Mouse (Mus musculus): ENCODE measurements around the gene Brd4. TPM values are rescaled to one million over a fixed set of nuclear protein-coding genes. Genes with fewer than 3 reads are reported as not detected.

The Brd4 gene
- total RNA-seq, 2 experiments from 2014 or later: 121 to 138 TPM

GRCm38 (mm10) chr17:32183017-32183416 lies 101.5 kb downstream of the Brd4 start:
- no peak for DNase-seq (ENCODE audit: extremely low spot score in 1 of 2, low spot score in 2 of 2)
- Histone ChIP-seq H3K4me3 (no peak overlapping the region), H3K27ac (no peak overlapping the region)
- TF ChIP-seq CTCF (IDR thresholded peaks at IDR 0.05): no peak
- intact Hi-C loops (cut with DNase I): no loop called here

GRCm38 (mm10) chr17:32179621-32180491 lies 104.7 kb downstream of the Brd4 start:
- H3K27ac ChIP-seq: no peak overlapping the region
- TF ChIP-seq CTCF (IDR thresholded peaks at IDR 0.05): no peak
- intact Hi-C loops (cut with DNase I): no loop called here
- DNase-seq (ENCODE audit: extremely low spot score in 1 of 2, low spot score in 2 of 2): no peak
- H3K4me3 ChIP-seq: no peak overlapping the region

- DNase-seq (ENCODE audit: extremely low spot score in 1 of 2, low spot score in 2 of 2): no peak
- intact Hi-C loops (cut with DNase I): no loop called here
- no peak for TF ChIP-seq CTCF (IDR thresholded peaks at IDR 0.05)
- Histone ChIP-seq H3K27ac (no peak overlapping the region), H3K4me3 (no peak overlapping the region)
Measured at GRCm38 (mm10) chr17:32176919-32177318, 107.6 kb downstream of the Brd4 start.

GRCm38 (mm10) chr17:32173166-32173565 lies 111.4 kb downstream of the Brd4 start:
- H3K27ac ChIP-seq: no peak overlapping the region
- intact Hi-C loops (cut with DNase I): no loop called here
- no peak for DNase-seq (ENCODE audit: extremely low spot score in 1 of 2, low spot score in 2 of 2)
- no peak overlapping the region for H3K4me3 ChIP-seq
- TF ChIP-seq CTCF (IDR thresholded peaks at IDR 0.05): no peak

GRCm38 (mm10) chr17:32172485-32172884 lies 112.0 kb downstream of the Brd4 start:
- TF ChIP-seq CTCF (IDR thresholded peaks at IDR 0.05): no peak
- H3K4me3 ChIP-seq: no peak overlapping the region
- DNase-seq (ENCODE audit: extremely low spot score in 1 of 2, low spot score in 2 of 2): no peak
- no peak overlapping the region for H3K27ac ChIP-seq
- intact Hi-C loops (cut with DNase I): no loop called here

GRCm38 (mm10) chr17:32169518-32170225 lies 114.8 kb downstream of the Brd4 start:
- intact Hi-C loops (cut with DNase I): no loop called here
- H3K4me3 ChIP-seq: no peak overlapping the region
- no peak for DNase-seq (ENCODE audit: extremely low spot score in 1 of 2, low spot score in 2 of 2)
- H3K27ac ChIP-seq: no peak overlapping the region
- no peak for TF ChIP-seq CTCF (IDR thresholded peaks at IDR 0.05)

GRCm38 (mm10) chr17:32166687-32167086 lies 117.8 kb downstream of the Brd4 start, which contains the start of gene Notch3:
Notch3 (minus strand) TSS chr17:32166852.
- TF ChIP-seq CTCF (IDR thresholded peaks at IDR 0.05): no peak
- no peak for DNase-seq (ENCODE audit: extremely low spot score in 1 of 2, low spot score in 2 of 2)
- H3K27ac ChIP-seq: no peak within 1 kb of the TSS
- intact Hi-C loops (cut with DNase I): no loop called here
- H3K4me3 ChIP-seq: peak within 1 kb of the TSS; percentile 38

GRCm38 (mm10) chr17:32165803-32166595 lies 118.5 kb downstream of the Brd4 start:
- no peak for DNase-seq (ENCODE audit: extremely low spot score in 1 of 2, low spot score in 2 of 2)
- intact Hi-C loops (cut with DNase I): no loop called here

GRCm38 (mm10) chr17:32165266-32165802 lies 119.2 kb downstream of the Brd4 start:
- Histone ChIP-seq H3K27ac (no peak overlapping the region), H3K4me3 (no peak overlapping the region)
- intact Hi-C loops (cut with DNase I): no loop called here
- TF ChIP-seq CTCF (IDR thresholded peaks at IDR 0.05): no peak
- DNase-seq (ENCODE audit: extremely low spot score in 1 of 2, low spot score in 2 of 2): no peak

More at GRCm38 (mm10) chr17:32165803-32166595, 118.5 kb downstream of the Brd4 start:
- no peak overlapping the region for H3K27ac ChIP-seq
- no peak for TF ChIP-seq CTCF (IDR thresholded peaks at IDR 0.05)
- peak overlapping the region; percentile 38 for H3K4me3 ChIP-seq

GRCm38 (mm10) chr17:32164780-32165179 lies 119.7 kb downstream of the Brd4 start:
- intact Hi-C loops (cut with DNase I): no loop called here
- DNase-seq (ENCODE audit: extremely low spot score in 1 of 2, low spot score in 2 of 2): no peak
- H3K27ac ChIP-seq: no peak overlapping the region
- no peak overlapping the region for H3K4me3 ChIP-seq
- no peak for TF ChIP-seq CTCF (IDR thresholded peaks at IDR 0.05)

- intact Hi-C loops (cut with DNase I): loop anchor here (2.0 kb wide), 1 partner anchor 45 kb away; no protein-coding TSS in a partner anchor
- Histone ChIP-seq H3K4me3 (no peak overlapping the region), H3K27ac (no peak overlapping the region)
- no peak for DNase-seq (ENCODE audit: extremely low spot score in 1 of 2, low spot score in 2 of 2)
- TF ChIP-seq CTCF (IDR thresholded peaks at IDR 0.05): no peak
Measured at GRCm38 (mm10) chr17:32163910-32164650, 120.4 kb downstream of the Brd4 start.

Measured in left cerebral cortex, adult 2 months (tissue).